Mouse (Mus musculus): ENCODE results near the gene Supt4a. TPM values are rescaled to one million over a fixed set of nuclear protein-coding genes. Genes with fewer than 3 reads are reported as not detected.

Gene Supt4a
- total RNA-seq, 2 experiments from 2014 or later: 36.8 TPM

- TF ChIP-seq CTCF (IDR thresholded peaks at IDR 0.05): no peak
- peak overlapping the region; percentile 35 for H3K4me3 ChIP-seq
- peak overlapping the region; percentile 67 for H3K27ac ChIP-seq
- intact Hi-C loops (cut with DNase I): no loop called here
- DNase-seq: no peak
These were observed 11.1 kb downstream of the Supt4a start for GRCm38 (mm10) chr11:87748132-87749119.

- intact Hi-C loops (cut with DNase I): no loop called here
- TF ChIP-seq CTCF (IDR thresholded peaks at IDR 0.05): no peak
- Histone ChIP-seq H3K4me3 (peak overlapping the region; percentile 35), H3K27ac (peak overlapping the region; percentile 67)
- peak; percentile 52 for DNase-seq
These were observed 12.1 kb downstream of the Supt4a start for GRCm38 (mm10) chr11:87749192-87750042.

- H3K4me3 ChIP-seq: no peak overlapping the region
- no peak for TF ChIP-seq CTCF (IDR thresholded peaks at IDR 0.05)
- DNase-seq: no peak
- peak overlapping the region; percentile 25; the same call in 1 of the 2 replicates for H3K27ac ChIP-seq
- intact Hi-C loops (cut with DNase I): no loop called here
These were observed 12.7 kb downstream of the Supt4a start for GRCm38 (mm10) chr11:87750043-87750421.

- no peak for TF ChIP-seq CTCF (IDR thresholded peaks at IDR 0.05)
- Histone ChIP-seq H3K4me3 (no peak overlapping the region), H3K27ac (peak overlapping the region; percentile 25; the same call in 1 of the 2 replicates)
- no peak for DNase-seq
- intact Hi-C loops (cut with DNase I): no loop called here
These were observed 13.2 kb downstream of the Supt4a start for GRCm38 (mm10) chr11:87750521-87750920.

GRCm38 (mm10) chr11:87751031-87751430, 13.7 kb downstream of the Supt4a start:
- peak overlapping the region; percentile 56 for H3K27ac ChIP-seq
- intact Hi-C loops (cut with DNase I): no loop called here

GRCm38 (mm10) chr11:87751491-87751966, 14.2 kb downstream of the Supt4a start:
- no peak for TF ChIP-seq CTCF (IDR thresholded peaks at IDR 0.05)
- peak overlapping the region; percentile 56 for H3K27ac ChIP-seq
- intact Hi-C loops (cut with DNase I): no loop called here
- no peak for DNase-seq
- H3K4me3 ChIP-seq: no peak overlapping the region

More at GRCm38 (mm10) chr11:87751031-87751430, 13.7 kb downstream of the Supt4a start:
- H3K4me3 ChIP-seq: no peak overlapping the region
- DNase-seq: no peak
- no peak for TF ChIP-seq CTCF (IDR thresholded peaks at IDR 0.05)

GRCm38 (mm10) chr11:87752307-87752706, 15.0 kb downstream of the Supt4a start:
- TF ChIP-seq CTCF (IDR thresholded peaks at IDR 0.05): no peak
- Histone ChIP-seq H3K27ac (no peak overlapping the region), H3K4me3 (no peak overlapping the region)
- no peak for DNase-seq
- intact Hi-C loops (cut with DNase I): no loop called here

GRCm38 (mm10) chr11:87753255-87753654, 15.9 kb downstream of the Supt4a start:
- Histone ChIP-seq H3K4me3 (no peak overlapping the region), H3K27ac (no peak overlapping the region)
- no peak for DNase-seq
- intact Hi-C loops (cut with DNase I): no loop called here
- no peak for TF ChIP-seq CTCF (IDR thresholded peaks at IDR 0.05)

- Histone ChIP-seq H3K4me3 (no peak overlapping the region), H3K27ac (no peak overlapping the region)
- TF ChIP-seq CTCF (IDR thresholded peaks at IDR 0.05): no peak
- intact Hi-C loops (cut with DNase I): no loop called here
- DNase-seq: no peak
These were observed 16.6 kb downstream of the Supt4a start for GRCm38 (mm10) chr11:87753891-87754501.

- no peak for TF ChIP-seq CTCF (IDR thresholded peaks at IDR 0.05)
- intact Hi-C loops (cut with DNase I): no loop called here
- no peak for DNase-seq
- Histone ChIP-seq H3K4me3 (no peak overlapping the region), H3K27ac (no peak overlapping the region)
These were observed 17.3 kb downstream of the Supt4a start for GRCm38 (mm10) chr11:87754603-87755002.

GRCm38 (mm10) chr11:87755360-87756017, 18.1 kb downstream of the Supt4a start:
- no peak for TF ChIP-seq CTCF (IDR thresholded peaks at IDR 0.05)
- intact Hi-C loops (cut with DNase I): no loop called here
- Histone ChIP-seq H3K4me3 (peak overlapping the region; percentile 57), H3K27ac (peak overlapping the region; percentile 38; the same call in 1 of the 2 replicates)
- DNase-seq: peak; percentile 53
